Mouse (Mus musculus) kidney, postnatal 14 days (tissue): Measurements from ENCODE around the gene Celf2.

ENCODE experiments used
- DNase-seq: peaks from one replicate; pipeline ENCODE4 v3.0.0; 2022; ENCODE audit warnings: mixed read lengths

The Celf2 gene

DNA sequence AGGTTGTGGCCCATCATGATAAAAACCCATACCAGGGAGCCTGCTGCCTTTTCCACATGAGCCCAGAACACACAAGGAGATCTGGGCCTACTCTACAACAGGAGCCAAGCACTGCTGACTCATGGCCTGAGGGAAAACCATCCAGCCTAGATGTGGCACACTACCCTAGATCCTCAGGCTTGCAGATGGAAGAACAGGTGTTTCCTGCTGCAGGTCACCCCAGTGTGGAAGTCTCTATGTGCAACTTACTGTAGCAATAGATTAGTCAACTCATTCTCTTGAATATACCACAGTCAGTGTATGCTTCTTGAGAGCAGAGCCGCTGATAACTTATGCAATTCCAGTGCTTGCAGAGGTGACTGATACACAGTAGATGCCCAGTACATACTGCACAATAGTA is 612.5 kb downstream of the Celf2 start:
- DNase-seq, result no peak

DNA sequence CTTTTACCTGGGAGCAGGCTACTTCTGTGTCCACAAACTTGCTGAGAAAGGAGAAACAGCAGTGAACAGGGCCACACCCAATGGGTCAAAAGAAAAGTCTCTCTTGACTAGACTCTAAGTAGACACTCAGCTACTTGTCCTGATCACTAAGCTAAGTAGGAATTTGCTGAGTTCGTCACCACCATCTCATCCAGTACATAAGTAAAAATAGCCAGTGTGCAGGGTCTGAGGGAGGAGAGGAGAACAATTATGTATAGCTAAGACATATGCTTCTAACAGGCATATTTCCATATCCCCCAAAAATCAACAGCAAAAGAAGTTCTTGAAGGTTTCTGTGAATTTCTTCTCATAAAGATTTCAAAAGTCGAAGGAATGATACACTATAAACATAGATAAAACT is 615.8 kb downstream of the Celf2 start:
- no peak for DNase-seq

DNA sequence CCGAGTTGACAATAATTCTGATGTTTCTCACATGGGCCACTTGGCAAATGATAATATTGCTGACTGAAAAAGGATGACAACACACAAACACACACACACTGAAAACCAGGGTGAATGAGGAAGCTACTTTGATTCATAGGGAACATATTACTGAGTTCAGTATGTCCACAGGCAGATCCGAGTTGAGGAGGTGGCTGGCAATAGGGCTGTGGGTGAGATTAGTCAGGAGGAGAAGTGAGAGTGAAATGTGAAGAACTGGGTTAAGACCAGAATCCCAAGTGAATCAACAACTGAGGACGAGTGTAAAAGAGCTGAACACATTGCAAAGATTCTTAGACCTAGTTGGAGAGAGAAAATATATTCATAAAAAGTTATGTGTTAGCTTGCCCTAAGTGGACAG is 616.3 kb downstream of the Celf2 start:
- no peak for DNase-seq

DNA sequence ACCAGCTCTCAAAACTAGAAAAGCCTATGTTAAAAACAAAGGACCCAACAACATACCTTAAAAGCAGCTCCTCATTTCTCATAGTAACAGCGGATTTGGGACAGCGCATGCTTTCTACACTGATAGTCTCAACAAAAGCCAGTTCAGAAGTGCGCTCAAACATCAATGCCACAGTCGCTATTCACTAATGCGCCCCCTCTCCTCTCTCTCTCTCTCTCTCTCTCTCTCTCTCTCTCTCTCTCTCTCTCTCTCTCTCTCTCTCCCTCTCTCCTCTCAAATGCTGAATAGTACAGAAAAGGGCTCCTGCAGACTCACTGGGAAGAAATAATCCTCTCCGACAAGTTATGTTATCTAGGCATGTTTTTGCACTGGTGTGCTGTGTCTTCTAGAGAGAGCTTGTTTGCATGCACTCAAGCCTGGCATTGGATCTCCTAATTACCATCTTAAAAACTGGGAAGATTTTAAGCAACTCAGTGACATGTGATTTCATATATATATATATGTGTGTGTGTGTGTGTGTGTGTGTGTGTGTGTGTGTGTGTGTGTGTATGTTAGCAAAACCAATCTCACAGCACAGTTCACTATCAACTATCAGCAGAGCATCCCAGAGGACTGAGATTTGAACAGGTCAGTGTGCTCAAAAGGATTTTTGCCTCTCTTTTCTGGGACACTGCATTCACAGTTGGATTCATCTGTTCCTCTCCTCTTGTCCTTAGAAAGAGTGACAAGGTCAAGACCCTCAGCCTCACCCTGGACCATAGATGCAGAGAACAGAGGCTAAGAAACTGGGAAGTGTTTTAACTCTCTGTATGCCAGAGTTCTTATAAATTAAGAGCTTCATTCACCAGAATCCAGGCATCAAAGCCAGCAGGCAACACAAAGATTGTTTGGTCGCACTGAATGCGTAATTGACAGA is 624.3 kb downstream of the Celf2 start:
- no peak for DNase-seq

DNA sequence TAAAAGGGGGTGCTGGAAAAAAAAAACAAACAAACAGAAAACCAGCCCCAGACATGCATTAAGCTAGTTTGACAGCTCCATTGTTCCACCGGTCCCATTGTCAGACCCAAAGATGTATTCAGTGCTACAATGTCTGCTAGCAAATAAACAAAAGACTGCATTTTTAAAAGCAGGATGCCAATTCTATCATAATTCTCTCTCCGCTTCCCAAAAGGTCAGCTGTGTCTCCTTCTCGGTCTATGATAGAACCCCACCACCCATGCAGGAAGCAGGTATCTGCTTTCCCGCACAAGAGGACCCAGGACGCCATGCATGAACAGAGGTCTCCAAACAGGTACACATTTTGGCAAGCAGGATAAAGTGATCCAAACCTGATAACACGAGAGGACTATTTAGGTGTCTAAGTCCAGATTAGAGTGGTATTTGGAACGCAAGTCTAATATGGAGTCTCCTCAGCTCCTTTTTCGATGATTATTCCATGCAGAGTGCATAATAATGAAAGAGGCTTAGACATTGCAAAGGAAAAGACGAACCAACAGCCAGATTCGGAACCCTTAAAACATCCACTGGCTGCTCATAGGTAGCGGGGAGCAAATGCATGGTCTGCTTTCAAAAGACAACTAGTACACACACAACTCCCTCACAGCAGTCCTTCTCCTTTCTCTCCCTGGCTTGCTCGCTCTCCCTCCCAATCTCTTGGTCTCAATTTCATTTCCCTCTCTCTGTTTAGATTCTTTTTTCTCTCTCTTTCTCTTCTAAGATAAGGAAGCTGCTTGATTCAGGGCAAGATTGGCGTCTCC is 625.2 kb downstream of the Celf2 start:
- no peak for DNase-seq

DNA sequence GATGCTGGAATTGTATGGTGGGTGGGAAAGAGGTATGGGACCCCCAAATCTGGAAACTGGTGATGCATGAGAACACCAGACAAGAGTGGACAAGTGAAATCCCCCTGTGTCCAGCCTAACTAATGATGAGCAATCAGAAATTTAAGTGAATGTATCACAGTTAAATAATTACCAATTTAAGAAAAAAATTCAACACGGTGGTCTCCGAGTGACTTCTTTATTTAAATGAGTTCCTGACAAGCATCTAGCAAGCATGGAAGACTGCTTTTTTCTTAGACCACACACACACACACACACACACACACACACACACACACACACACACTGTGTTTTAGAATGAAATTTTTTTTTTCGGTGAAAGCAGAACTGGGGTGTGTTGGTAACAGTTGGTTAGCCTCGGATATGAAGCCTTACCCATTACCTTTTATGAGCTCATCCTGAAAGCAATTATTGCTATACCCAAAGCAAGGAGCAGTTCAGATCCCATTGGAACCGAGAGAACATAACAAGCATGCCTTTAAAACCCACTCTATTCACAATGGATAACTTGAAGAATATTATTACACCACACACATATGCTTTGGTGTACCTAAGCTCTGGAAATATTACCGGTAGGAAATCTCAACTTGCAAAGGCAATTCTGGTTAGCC is 627.0 kb downstream of the Celf2 start:
- DNase-seq, result no peak

DNA sequence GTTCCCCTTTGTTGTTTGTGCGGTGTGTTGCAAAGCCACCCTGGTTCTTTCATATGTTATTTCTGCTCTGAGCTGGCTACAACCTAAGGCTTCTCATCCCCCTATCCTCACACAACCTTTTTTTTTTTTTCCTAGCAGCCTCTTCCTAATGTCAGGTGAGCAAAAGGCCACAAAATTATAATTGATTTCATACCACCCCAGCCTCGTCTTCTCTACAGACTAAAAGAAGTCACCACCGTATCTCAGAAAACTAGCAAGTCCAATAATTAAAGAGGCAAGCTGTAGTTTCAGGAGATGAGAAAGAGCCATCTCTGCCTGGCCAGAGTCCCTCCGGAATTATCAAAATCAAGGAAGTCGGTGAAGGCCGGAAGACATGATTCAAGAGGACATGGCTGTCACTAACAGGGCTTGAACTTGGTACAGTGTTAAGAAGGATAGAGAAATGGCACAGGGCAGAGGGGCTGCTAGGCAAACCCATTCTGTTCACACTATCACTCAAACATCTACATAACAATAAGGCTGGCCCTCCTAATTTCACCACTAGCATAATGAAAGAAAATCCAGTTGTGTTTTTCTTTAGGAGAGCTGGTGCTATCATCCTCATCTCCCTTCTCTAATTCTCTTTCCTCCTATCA is 628.3 kb downstream of the Celf2 start:
- DNase-seq, result no peak

DNA sequence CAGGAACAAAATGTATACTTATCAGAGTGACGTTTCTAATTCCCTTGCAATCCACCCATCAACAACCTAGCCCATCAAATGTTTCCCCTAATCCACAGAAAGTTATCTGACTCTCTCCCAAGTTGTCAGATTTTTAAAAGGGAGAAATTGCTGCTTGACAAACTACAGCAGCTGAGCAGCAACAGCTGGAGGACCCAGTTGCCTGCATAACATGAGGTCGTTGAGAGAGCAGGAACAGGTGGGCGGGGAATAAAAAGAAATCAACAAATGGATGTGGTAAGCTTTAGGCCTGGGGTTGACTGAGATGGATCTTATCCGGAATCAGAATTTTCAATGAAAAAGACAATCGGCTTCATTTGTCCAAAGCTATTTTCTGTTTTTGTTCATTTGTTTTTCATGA is 632.3 kb downstream of the Celf2 start:
- no peak for DNase-seq

DNA sequence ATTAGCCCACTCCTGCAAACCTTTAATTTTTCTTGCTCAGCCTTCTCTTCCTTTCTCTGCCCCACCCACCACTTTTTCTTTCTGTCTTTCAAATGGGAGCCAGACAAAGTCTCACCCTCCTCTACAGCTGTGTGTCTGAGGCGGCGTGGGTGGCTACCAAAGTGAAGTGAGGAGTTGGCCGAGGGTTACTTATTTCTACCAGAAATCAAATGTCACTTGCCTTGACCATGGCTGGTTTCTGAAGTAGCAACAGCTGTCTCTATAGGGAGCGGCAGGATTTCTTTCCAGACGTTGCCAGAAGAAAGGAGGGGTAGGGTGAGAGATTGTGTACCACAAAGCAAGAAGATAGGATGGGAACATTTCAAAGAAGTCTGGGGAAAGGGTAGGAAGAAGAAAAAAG is 632.8 kb downstream of the Celf2 start:
- DNase-seq, result no peak

DNA sequence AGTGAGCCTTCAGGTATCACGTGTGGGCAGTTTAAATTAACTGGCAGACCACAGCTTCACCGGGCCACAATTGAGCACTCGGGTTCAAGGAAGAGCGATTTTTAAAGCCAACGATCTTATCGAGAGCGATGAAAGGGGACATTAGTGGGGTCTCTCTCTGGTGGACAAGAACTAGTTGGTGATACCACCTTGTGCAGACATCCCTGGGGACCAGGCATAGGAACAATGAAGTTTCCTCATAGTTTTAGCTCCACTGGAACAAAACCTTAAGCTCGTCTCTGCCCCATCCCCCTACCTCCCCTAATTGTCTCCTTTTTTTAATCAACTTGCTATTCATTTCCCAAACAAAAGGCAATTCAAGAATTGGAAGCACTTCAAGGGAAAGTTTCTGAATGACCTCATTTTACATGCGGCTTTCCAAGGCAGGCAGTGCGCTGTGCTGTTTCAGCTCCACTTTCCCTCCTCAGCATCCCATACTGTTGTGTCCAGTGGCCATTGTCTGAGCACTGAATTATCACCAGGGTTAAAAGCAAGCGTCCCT is 634.2 kb downstream of the Celf2 start:
- no peak for DNase-seq

DNA sequence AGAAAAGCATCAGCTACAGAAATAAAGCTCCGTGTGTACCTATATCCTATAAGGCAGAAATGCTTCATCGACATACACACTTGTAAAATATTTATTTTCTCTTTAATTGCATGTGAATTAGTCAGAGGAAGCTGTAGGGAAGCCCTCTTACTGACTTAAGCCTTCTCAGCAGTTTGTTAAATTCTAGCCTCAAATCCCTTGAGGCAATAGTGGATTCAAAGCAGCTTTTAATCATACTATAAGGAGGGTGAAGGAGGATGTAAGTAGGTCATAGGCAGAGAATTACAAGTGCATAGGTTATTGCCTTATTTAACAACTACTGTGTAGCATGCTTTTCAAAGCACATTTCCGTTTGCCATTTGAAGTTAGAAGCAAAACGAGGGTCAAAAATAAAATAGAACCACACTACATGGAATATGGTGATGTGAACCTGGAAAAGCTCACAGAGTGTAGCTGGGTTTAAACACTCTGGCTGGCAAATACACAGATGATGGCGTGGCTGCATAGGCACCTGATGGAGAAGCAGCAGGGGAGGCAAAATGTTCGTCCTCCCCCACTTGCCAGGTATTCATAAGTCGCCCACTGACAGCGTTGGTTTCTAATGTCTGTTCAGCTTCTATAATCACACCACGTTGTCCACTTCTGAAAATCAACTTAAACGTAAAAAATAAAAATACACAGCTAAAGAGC is 635.0 kb downstream of the Celf2 start:
- no peak for DNase-seq

DNA sequence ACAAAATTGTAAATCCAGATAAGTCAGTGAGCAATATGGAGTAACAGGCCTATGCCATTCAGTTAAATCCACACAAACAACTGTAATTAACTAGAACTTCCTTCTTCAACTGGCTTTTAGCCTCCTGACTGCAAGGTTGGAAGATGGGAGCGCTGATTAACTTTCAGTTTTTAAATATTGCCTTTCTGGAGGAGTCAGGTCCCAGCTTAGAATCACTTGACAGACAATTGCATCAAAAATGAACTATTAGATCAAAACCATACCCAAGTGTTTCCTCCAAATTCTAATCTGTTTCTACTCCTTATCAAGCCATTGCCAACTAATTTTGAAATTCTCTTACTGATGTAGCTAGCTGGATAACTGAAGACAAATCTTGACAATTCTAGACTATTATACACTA is 635.7 kb downstream of the Celf2 start:
- DNase-seq, result no peak

DNA sequence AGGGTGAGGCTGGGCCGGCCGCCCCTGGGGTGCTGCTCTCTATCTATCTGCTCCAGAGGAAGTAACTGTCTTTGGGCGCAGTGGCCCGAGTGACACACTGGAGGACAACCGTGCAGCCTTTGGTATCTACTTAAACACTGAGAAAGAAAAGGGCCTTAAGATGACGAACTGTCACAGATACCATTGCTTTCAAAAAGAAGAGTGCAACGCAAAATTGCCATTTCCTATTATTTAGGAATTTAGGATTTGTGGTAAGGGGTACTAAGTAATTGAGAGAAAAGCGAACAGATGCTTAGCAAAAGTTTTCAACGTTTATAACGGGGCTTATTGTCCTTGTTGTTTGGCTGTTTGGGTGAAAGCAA is 636.5 kb downstream of the Celf2 start:
- DNase-seq, result no peak

DNA sequence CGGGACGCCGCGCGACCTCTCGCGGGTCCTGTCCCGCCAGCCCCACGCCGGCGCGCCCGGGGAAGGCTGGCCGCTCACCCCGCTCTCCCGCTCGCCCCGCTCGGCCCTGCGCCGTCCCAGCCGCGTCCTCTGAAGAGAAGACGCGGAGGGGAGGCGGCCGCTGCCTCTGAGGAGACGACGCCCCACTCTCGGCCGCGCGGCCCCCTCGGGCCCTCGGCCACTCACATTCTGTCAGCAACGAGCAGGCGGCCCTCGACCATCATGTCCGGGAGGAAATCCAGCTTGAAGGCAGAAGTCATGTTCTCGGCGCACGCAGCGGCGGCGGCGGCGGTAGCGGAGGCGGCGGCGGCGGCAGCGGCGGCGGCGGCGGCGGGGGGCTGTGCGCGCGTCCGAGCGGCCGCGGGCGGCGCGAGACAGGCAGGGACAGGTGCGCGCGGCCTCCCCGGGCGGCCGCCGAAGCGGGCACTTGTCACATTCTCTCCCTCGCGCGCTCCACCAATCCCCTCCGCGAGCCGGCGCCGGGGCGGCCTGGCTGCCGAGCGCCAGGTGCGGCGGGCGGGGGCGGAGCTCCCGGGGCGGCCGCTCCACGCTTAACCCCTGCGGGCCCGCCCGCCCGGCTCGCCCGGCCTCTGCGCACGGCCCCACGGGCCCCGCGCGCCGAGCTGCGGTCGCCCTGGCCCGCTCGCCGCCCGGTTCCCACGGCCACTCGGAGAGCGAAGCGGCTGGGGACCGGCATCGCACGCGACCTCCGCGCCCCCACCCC is 637.1 kb downstream of the Celf2 start:
- DNase-seq, result peak; percentile 82

DNA sequence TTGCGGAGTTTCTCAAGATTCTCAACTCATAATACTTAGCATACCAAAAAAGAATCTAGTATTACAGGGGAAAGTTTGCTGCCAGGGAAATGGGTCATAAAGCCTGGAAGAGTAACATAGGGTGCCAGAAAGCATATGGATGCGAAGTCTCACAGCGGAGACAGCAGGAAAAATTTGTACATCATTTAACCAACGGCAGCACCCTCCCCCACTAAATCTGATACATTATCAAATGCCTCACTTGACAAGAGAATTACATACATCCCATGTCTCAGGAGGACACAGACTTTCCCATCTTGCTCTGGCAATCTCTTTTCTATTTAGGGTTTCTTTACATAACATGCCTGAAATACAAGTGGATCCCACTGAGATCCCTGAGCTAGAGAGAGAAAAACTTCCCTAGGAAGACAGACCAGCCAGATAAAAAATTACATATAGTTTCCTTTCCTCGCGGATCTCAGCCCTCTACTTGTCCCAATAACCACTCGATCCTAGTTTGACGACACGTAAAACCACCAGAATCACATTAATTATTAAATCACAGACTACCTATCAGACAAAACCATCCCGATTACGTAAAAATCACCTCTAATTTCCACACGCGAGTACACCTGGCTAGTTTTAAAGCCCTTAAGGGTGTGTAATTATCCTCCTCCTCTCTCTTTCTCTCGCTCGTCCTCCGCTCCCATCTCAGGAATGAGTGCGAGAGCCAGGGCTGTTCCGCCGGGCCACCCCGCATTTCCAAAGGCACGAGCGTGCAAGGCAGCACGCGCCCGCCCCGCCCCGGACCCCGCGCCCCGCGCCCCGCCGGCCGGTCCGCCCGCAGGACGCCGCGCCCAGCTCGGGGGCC is 637.9 kb downstream of the Celf2 start:
- DNase-seq, result no peak

DNA sequence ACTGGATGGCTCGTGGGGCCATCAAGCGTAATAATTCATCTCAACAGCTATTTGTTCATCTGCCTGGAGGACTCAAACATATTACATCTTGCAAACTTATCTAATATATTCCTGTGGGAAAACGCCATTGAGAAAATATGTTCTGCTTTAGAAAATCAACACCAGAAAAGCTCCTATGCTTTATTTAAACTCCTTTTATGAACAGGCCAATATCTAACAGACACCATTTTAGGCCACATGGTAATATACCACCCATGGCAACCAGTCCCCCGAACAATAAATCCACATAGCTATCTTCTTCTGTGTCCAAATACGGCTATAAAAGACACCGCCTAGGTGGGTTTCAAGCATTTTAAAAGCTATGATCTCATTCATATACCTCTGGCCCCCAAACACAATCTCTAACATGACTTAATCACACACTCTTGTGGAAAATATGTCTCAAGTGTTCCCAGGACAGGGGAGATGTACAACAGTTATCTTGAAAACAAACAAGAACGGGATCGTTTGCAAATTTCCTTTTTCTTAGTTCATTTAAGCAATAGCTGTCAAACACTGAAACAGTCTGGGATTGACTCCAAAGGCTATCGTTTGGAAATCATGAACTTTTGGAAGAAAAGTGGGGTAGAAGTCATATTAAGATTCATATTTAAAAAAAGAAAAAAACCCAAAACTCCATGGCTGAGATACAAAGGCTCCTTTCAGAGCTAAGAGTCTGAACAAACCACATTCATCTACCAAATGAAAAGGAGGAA is 639.2 kb downstream of the Celf2 start:
- no peak for DNase-seq

DNA sequence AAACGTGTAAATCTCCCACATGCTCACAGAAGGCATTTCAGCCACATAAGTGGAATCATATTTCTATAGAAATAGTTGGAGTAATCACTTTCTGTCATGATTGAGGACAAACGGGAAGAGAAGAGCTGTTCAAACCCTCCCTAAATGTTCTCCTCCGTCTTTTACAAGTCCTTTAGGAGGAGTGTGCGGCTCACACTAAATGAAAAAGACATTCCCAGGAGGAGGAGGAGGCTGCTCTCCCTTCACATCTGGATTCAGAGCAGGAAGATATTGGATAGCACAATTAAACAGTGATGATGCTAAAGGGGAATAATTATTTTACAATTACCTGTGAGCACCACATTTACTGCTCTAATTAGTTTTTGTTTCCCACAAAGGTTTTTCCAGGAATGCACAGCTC is 642.1 kb downstream of the Celf2 start:
- no peak for DNase-seq

DNA sequence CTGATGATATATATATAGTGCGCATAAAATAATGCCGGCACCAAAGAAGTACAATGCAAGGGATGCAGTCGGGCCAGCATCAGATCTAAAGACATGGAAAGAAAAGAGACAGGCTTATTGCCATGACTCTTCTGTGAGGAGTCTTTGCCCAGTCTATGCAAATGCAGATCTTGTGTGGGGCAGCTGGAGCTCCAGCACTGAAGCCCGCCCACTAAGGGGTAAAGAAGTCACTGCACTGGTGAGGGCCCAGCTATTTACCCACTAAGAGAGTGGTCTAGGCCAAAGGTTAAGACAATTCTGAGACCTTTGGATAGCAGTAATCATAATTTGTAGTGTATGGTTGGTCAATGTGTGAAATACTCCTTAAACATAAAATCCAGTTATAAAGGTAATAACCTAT is 643.6 kb downstream of the Celf2 start:
- DNase-seq, result no peak

DNA sequence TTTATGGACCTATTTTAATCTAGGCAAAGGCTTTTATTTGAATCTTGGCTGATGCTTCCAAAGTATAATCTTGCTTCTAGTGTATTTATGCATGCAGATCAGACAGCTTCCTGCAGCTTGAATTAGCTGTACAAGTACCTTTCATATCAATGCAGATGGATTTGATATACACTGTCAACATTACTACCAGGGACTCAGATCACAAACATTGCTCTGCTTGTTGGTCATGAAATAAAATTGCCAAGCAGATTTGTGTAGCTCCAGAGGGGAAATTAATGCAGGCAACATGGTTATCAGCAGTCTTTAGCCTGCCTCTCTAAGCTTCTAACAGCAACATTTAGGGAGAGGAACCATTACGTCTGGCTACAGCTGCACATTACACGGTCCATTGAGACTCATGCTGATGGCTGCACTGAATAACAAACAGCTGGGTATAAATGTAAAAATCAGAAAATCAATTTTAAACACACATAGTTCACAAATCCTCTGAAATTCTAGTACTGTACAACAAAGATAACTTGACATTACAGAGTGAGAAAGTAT is 659.2 kb downstream of the Celf2 start:
- no peak for DNase-seq
